Mouse (Mus musculus) heart, postnatal 14 days (tissue): ENCODE data around the gene Atoh1. TPM values are rescaled to one million over a fixed set of nuclear protein-coding genes. Genes with fewer than 3 reads are reported as not detected.

ENCODE experiments used
- DNase-seq, 2 experiments: peaks; one replicate each; pipeline ENCODE4 v3.0.0; 2021 to 2022
- intact Hi-C: fragments of 180-260 bp; cut with DNase I; formaldehyde crosslinking; loops from one replicate; pipeline ENCODE4 v1.15.1; 2025
- long read RNA-seq, 2 experiments: library from polyadenylated mRNA; stranded (forward); transcript quantifications; one replicate each; pipeline ENCODE4 v2.0.0; 2021
- total RNA-seq, 2 experiments: library from RNA; stranded (reverse); gene quantifications; 2 replicates each; pipeline ENCODE4 v1.2.3; 2021

Gene Atoh1
- not detected for total RNA-seq
- long read RNA-seq, experiment 1: 0 reads
- long read RNA-seq, experiment 2: 0 reads

DNA sequence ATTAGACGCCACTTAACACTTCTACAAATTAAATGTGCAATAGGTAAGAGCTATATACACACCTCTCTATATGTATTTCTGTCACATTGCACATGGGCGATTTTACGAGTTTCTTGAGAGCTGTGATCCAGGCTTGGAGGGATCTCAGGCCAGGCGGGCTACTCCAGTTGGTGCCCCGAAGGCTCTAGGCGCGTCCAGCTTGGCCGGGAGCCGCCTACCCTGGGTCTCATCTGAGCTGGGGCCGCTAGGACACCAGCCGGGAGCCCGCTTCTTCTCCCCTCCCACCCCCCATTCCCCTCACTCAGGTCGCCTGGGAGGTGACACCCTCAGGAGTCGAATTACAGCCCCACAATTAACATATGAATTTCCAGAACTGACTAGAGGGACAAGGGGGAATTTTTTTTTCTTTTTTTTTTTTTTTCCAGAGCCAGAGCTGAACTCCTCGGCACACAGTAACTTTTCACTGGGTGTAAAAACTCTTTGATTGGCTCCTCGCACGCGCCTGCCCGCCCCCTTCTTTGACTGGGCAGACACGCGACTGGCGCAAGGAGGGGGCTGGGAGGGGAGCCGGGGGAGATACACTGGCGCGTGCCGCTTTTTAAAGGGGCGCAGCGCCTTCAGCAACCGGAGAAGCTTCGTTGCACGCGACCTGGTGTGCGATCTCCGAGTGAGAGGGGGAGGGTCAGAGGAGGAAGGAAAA lies at the start of gene Atoh1:
TSS of gene Atoh1 (plus strand) at position 627 of the 700 bp plus-strand sequence.
- DNase-seq: peak; percentile 19 to 32

DNA sequence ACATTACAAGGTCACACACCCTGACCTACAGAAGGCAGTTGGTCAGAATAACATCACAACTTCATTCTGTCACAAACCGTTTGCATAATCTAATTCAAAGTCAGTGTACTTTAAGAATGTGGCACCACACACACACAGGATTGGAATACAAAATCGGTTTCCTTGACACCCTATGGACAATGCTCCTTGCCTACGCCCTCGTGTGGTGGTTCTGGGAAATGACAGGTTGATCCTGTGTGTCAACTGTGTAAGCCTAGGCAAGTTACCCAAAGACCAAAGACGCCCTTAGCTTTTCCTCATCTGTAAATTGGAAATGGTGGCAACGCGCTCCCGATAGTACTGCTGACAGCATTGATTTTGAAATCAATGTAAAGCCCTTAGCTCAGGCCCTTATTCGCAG lies 45.0 kb upstream of the Atoh1 start:
- peak in 1 of 2 experiments; percentile 27 for DNase-seq
- intact Hi-C loops: loop anchor here (10.0 kb wide), 1 partner anchor 771 kb away; no protein-coding TSS in a partner anchor

More for the DNA sequence above, at the start of gene Atoh1:
- intact Hi-C loops: no loop called here

DNA sequence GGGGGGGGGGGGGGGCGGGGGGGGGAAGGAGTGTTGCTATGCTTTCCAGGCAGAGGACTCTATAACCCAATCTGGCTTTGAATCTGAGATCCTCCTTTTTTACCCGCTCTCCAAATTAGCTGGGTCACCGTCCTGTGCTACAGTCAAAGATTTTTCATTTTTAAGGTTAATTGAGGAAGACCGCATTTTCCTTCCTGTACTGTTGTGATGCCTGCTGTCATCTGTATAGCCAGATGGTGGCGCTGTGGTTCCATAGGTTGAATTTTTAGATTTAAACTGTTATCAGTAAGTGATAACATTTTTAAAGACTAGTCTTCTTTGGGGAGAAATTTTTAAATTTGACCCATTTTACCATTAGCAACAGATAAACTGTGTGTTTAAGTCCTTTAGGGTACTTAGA lies 44.0 kb upstream of the Atoh1 start:
- peak in 1 of 2 experiments; percentile 5 for DNase-seq
- intact Hi-C loops: loop anchor here (10.0 kb wide), 1 partner anchor 770 kb away; no protein-coding TSS in a partner anchor

DNA sequence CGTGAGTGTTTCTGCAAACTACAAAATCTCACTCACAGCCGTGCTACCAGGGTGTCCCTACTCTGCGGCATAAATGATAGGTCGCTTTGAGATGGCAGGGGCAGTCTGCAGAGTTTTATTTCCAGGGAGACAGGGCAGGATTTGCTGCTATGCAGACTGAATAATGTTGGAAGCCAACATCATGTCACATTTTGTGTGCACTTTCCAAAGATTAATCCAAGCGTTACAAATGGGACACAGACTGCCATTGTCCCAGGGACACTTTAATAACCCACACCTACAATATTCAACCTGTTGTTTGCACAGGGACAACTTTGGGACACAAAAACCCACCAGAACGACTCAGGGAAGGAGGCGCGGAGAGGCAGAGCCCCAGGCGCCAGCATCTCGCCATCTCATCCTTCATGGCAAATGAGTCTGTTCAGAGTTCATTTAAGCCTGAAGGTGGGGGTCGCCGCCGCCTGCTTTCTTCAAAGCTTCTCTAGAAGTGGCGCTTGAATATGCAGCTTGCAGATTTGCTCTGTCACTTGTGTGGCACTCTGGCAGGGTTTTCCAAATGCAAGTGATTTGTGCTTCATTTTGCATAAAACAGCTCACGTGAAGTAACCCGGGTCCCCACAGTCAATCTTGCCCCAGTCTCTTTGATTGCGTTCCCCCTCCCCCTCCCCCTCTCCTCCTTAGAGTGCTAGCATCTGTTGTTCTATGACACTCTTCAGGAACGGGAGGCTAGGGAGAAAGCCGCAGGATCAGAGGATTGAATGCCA lies 40.6 kb upstream of the Atoh1 start:
- intact Hi-C loops: loop anchor here (10.0 kb wide), 1 partner anchor 766 kb away; no protein-coding TSS in a partner anchor
- no peak for DNase-seq

DNA sequence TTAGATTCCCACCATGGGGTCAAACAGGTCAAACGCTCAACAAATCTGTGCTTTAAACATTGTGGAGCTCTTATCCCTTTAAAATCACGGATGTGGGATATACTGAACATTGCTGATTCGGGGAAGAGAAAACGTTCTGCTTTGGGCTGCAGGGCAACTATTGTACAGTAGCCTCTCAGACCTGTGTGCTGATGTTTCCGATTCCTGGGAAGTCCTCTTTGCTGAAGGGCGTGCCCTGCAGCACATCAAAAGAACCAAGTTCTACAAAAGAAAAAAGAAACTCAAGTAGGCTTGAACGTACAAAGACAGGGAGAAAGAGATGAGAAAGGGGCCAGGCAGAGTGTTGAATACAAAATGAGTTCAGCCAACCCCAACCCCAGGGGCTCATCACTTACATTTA lies 34.2 kb upstream of the Atoh1 start:
- no peak for DNase-seq
- intact Hi-C loops: no loop called here

DNA sequence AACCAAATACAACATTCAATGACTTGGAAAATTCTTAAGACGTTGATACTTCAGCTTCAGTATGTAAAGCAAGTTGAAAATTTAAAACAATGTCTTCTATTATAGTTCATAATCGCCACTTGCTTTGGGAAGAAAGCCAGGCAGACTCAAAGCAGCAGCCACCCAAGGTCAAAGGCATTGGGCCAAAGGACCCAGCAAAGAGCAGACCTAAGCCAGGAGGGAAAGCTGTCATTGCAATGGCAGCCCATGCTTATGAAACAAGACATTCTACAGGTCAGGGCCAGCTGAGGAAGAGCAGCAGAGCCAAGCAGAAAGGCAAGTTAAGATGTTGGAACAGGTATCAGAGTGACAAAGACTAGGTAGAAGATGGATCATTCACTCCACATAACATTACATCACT lies 25.3 kb upstream of the Atoh1 start:
- no peak for DNase-seq
- intact Hi-C loops: no loop called here

DNA sequence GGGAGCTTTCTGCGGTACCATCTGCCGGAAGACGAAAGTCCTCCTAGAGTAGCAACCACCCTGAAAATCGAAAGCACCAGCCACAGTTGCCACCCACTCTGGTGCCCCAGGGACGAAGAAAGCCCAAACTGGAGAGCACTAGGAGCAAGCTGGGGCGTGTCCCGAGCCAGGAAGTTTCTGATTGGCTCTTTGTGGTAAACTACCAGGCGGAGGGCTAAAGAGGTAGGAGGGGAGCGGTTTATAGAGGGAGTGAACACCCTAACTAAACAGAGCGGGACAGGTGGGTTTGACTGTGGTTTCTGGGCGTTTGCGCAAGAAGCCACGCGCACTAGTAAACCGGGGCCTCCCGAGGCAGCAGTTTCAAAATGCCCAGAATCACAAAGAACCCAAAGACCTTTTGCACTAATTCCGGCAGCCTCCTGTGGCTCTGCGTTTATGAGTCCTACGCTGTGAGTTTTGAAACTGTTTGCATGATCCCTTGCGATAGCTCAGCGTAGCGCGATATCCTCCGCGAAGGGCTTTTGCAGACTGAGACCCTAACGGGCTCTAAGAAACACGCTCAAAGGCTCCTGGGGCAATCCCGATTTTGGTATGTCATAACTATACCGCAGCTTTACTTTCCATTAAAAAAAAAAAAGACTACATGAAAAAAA lies 1.0 kb upstream of the Atoh1 start:
- peak in 1 of 2 experiments; percentile 10 for DNase-seq
- intact Hi-C loops: no loop called here

DNA sequence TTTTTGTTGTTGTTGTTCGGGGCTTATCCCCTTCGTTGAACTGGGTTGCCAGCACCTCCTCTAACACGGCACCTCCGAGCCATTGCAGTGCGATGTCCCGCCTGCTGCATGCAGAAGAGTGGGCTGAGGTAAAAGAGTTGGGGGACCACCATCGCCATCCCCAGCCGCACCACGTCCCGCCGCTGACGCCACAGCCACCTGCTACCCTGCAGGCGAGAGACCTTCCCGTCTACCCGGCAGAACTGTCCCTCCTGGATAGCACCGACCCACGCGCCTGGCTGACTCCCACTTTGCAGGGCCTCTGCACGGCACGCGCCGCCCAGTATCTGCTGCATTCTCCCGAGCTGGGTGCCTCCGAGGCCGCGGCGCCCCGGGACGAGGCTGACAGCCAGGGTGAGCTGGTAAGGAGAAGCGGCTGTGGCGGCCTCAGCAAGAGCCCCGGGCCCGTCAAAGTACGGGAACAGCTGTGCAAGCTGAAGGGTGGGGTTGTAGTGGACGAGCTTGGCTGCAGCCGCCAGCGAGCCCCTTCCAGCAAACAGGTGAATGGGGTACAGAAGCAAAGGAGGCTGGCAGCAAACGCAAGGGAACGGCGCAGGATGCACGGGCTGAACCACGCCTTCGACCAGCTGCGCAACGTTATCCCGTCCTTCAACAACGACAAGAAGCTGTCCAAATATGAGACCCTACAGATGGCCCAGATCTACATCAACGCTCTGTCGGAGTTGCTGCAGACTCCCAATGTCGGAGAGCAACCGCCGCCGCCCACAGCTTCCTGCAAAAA lies 496 bp downstream of the Atoh1 start:
- intact Hi-C loops: no loop called here

DNA sequence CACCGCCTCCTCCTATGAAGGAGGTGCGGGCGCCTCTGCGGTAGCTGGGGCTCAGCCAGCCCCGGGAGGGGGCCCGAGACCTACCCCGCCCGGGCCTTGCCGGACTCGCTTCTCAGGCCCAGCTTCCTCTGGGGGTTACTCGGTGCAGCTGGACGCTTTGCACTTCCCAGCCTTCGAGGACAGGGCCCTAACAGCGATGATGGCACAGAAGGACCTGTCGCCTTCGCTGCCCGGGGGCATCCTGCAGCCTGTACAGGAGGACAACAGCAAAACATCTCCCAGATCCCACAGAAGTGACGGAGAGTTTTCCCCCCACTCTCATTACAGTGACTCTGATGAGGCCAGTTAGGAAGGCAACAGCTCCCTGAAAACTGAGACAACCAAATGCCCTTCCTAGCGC lies 1.1 kb downstream of the Atoh1 start:
- no peak for DNase-seq
- intact Hi-C loops: no loop called here

More for the DNA sequence above, 496 bp downstream of the Atoh1 start:
- DNase-seq: peak; percentile 4 to 14

DNA sequence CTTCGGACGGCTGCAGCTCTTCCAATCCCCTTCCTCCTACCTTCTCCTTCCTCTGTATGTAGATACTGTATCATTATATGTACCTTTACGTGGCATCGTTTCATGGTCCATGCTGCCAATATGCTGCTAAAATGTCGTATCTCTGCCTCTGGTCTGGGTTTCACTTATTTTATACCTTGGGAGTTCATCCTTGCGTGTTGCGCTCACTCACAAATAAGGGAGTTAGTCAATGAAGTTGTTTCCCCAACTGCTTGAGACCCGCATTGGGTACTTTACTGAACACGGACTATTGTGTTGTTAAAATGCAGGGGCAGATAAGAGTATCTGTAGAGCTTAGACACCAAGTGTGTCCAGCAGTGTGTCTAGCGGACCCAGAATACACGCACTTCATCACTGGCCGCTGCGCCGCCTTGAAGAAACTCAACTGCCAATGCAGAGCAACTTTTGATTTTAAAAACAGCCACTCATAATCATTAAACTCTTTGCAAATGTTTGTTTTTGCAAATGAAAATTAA lies 1.6 kb downstream of the Atoh1 start:
- no peak for DNase-seq
- intact Hi-C loops: no loop called here

DNA sequence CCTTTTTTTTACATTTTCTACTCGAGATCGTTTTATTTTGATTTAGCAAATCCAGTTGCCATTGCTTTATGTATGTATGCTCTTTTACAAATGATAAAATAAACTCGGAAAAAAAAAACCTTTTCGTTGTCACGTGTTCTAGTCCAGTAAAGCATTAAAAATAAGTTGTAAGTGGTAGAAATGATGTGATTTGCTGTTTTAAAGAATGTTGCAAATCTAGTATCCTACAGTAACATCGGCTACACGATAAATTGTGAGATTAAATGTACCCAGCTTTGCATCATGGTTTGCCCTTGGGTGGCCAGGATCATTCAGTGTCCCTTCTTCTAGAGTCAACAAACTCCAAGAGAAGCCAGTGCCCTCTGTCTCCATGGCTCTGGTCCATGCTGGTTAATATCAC lies 2.2 kb downstream of the Atoh1 start:
- intact Hi-C loops: no loop called here

DNA sequence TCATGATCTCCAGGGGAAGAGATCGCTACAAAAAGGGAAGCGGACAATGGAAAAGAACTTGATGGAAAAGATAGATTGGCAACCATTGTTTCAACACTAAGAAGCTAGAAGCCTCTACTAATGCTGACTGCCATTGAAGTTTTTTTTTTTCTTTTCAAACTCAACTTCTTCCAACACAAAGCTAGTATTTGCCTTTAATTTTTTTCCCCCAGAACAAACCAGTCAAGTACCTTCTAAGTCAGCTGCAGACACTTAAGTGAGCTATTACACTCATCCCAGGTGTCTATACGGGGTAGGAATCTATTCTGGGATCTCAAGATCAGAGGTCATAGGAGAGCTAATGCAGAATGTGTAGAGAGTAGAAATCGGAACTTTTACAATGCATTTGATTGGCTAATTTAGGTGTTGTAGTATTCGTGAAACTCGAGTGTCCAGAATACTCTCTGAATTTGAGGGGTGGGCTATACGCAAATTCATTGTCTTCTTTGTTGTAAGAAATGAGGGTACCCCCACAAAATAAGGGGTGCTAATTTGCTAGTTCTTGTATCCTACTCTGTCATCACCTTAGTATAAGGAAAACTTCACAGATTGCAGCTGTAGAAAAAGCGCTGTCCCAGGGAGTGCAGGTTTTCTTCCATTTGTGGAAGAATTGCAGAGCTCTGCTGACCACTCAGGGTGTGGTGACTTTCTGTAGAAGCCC lies 2.8 kb downstream of the Atoh1 start:
- no peak for DNase-seq

More for the DNA sequence above, 2.2 kb downstream of the Atoh1 start:
- no peak for DNase-seq

DNA sequence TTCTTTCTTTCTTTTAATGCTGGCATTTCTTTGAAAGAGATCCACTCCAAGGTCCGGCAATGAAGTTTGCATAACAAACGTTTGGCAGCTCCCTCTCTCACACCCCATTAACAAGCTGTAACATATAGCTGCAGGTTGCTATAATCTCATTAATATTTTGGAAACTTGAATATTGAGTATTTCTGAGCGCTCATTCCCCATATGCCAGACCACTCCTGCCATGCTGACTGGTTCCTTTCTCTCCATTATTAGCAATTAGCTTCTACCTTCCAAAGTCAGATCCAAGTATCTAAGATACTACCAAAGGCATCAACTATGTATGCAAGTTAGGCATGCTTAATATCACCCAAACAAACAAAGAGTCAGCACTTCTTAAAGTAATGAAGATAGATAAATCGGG lies 4.4 kb downstream of the Atoh1 start:
- intact Hi-C loops: no loop called here
- DNase-seq: no peak

More for the DNA sequence above, 2.8 kb downstream of the Atoh1 start:
- intact Hi-C loops: no loop called here

DNA sequence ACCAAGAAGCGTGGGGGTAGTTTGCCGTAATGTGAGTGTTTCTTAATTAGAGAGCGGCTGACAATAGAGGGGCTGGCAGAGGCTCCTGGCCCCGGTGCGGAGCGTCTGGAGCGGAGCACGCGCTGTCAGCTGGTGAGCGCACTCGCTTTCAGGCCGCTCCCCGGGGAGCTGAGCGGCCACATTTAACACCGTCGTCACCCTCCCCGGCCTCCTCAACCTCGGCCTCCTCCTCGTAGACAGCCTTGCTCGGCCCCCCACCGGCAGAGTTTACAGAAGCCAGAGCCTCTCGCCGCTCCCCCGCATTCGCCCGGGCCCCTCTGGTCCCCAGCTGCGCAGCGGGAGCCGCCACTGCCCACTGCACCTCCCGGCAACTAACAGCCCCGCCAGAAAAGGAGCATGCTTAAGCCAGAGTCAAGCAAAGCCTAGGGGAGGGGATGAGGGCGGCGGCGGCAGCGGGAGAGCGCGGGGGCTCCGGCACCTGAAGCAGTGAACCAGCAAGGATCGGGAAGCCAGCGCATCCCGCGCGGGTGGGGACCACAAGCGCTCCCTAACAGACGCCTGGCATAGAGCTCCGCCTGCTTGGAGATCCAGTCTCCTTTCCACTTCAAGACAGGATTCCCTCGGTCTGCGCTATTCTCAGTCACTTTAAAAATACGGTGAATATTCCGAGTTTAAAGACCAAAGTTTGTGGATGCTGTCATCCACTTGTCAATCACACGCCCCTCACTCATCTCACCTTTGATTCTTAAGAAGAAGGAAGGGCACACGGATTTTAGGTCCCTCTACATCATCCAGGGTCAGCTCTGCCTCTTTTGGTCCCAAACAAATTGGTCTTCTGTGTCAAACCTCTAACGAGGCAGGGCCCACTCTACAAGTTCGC lies 5.8 kb downstream of the Atoh1 start:
- DNase-seq: peak; percentile 6
- intact Hi-C loops: no loop called here

DNA sequence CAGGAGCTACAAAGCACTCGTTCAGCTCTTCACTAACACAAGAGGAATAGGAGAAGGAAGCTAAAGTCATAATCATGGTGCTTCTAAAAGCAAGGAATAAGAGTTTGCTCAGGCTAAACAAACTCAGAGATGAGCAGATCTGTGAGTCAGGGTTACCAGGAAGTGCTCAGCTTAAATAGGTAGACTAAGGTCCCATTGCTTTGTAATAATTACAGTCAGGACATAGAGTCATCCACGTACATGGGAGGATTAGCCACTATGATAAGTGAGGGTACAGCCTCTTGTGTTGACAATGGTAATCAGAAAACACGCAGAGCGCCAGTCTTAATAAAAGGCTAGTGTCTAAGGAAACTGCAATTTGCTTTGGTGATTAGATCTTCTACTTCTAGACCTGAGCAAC lies 7.4 kb downstream of the Atoh1 start:
- no peak for DNase-seq
- intact Hi-C loops: no loop called here

DNA sequence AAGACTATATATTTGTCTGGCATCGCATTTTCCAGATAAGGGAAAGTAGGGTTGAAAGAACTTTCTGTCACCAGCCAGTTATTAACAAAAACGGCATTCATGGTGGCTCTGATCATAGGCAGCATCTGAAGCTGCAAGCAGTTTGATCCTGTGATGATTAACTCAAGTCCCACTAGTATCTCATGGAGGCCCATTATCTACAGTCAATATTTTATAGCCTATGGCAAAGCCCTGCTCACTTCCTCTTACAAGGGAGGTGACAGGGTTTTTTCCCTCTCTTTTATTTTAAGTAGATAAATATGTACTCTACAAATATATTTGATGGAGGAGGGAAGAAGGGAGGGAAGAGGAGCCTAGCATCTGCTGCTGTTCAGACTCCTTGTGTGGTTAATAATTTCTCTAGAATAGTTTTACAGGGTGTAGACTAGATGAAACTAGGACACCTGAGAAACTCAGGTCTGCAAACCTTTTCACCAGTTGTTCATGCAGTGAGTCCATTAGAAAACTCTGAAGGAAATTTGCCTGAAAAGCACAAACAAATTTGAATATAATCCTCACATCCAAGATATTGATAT lies 14.1 kb downstream of the Atoh1 start:
- intact Hi-C loops: no loop called here
- no peak for DNase-seq

DNA sequence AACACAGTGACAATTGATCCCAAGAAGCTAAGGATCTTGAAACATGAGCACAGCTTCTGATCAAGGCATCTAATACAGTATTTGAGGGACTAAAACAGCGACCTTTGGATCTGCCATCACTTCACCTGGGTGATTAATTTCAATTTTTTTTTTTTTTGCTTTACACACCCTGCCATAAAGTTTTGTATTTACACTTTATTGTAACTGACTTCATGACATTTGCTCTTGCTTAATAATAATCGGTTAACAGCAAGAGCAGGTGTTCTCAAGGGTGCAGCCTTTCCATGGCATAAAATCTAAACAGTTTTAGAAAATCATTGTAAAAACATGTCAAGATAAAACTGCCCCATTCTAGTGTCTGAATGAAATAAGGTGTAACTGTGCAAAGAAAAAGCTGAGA lies 25.6 kb downstream of the Atoh1 start:
- DNase-seq: no peak
- intact Hi-C loops: no loop called here

DNA sequence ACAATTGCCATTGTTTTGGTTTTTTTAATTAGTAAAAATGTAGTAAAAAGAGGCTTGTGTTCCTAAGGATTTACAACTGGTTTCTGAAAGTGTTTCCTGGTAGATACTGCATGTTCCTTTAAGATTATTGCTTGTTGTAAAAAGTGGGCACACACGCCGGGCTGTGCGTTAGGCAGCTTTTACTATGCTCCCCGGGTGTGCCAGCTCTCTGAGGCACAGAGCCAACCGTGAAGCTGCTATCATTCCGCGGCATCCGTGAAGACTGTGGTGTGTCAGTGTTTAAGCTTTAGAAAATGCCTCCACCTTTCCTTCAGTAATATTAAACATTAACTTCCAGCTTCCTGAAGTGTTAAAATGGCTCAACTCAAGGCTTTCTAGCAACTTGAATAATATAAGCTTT lies 35.0 kb downstream of the Atoh1 start:
- intact Hi-C loops: no loop called here
- DNase-seq: no peak
